Mouse (Mus musculus): ENCODE data around the gene Garnl3. TPM values are rescaled to one million over a fixed set of nuclear protein-coding genes. Genes with fewer than 3 reads are reported as not detected.

Garnl3 gene
- polyA plus RNA-seq, 1 experiment, result 42.1 TPM

GRCm38 (mm10) chr2:33084221-33084620 is 47.2 kb downstream of the Garnl3 start:
- no peak for DNase-seq (ENCODE audit: low read depth)
- TF ChIP-seq POLR2A (IDR thresholded peaks at IDR 0.05; ENCODE audit: borderline replicate concordance, extremely low read depth, insufficient read depth, insufficient read length, poor library complexity, severe bottlenecking) (no peak), CTCF (IDR thresholded peaks at IDR 0.05; ENCODE audit: borderline replicate concordance, extremely low read depth, insufficient read depth, insufficient read length) (no peak)

- peak; percentile 44 for DNase-seq (ENCODE audit: low read depth)
- TF ChIP-seq POLR2A (IDR thresholded peaks at IDR 0.05; ENCODE audit: borderline replicate concordance, extremely low read depth, insufficient read depth, insufficient read length, poor library complexity, severe bottlenecking) (no peak), CTCF (IDR thresholded peaks at IDR 0.05; ENCODE audit: borderline replicate concordance, extremely low read depth, insufficient read depth, insufficient read length) (no peak)
These were observed 51.3 kb downstream of the Garnl3 start for GRCm38 (mm10) chr2:33080166-33080565.

GRCm38 (mm10) chr2:33077252-33077651 is 54.2 kb downstream of the Garnl3 start:
- TF ChIP-seq POLR2A (IDR thresholded peaks at IDR 0.05; ENCODE audit: borderline replicate concordance, extremely low read depth, insufficient read depth, insufficient read length, poor library complexity, severe bottlenecking), result no peak
- TF ChIP-seq CTCF (IDR thresholded peaks at IDR 0.05; ENCODE audit: borderline replicate concordance, extremely low read depth, insufficient read depth, insufficient read length), result 0 out of 2 replicates have a peak, but pooled peaks have one; percentile 38
- no peak for DNase-seq (ENCODE audit: low read depth)

DNA sequence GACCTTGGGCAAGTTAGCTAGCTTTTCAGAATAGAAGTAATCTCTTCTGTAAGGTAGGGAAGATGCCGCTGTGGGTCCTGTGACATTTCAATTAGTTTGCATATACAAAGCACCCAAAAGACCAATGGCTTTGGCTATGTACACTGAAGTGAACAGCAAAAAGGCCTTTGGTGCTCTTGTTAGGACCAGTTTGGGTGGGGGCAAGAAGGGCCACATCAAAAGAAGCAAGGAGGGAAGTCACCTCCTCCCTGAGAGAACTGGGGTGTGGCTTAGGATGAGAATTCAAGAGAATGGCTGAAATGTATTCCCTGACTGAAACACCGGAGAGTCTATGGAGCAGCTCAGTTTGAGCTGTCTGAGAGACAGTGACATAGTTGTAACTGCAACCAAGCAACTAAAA is 56.5 kb downstream of the Garnl3 start:
- DNase-seq (ENCODE audit: low read depth), result no peak
- TF ChIP-seq CTCF (IDR thresholded peaks at IDR 0.05; ENCODE audit: borderline replicate concordance, extremely low read depth, insufficient read depth, insufficient read length) (no peak), POLR2A (IDR thresholded peaks at IDR 0.05; ENCODE audit: borderline replicate concordance, extremely low read depth, insufficient read depth, insufficient read length, poor library complexity, severe bottlenecking) (no peak)

DNA sequence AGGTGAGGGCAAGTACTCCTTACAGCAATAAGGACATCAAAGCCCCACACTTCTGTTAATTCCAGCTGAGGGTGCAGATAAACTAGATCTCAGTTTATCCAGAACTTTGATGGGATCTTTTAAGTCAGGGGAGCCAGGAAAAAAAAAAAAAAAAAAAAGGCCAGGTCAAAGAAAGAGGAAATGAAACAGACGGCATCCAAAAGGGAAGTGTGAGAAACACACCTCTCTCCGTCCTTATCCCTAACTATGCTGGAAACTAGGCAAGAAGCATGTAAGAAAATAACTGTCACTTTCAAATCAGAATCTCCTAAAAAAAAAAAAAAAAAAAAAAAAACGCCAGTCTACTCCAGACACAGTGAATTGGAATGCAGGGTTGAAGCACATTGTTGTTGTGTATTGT is 57.3 kb downstream of the Garnl3 start:
- TF ChIP-seq CTCF (IDR thresholded peaks at IDR 0.05; ENCODE audit: borderline replicate concordance, extremely low read depth, insufficient read depth, insufficient read length) (no peak), POLR2A (IDR thresholded peaks at IDR 0.05; ENCODE audit: borderline replicate concordance, extremely low read depth, insufficient read depth, insufficient read length, poor library complexity, severe bottlenecking) (no peak)
- no peak for DNase-seq (ENCODE audit: low read depth)

DNA sequence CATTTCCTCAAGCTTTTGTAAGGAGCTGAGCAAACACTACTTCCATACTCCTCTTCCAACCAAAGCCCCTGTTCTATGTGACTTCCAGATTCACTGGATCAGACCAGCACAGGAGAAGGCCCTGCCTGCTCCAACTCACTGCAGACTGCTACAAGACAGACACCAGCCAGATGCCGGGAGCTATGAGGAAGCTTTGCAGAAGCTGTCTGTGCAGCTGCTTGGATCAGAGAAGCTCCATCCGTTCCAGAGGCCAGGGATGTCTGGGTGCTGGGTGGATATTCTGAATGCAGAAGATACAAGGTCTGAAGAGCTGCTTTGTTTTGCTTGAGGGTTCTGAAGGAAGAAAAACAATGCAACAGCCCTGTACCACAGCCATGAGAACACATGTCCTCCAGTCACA is 59.1 kb downstream of the Garnl3 start:
- no peak for TF ChIP-seq POLR2A (IDR thresholded peaks at IDR 0.05; ENCODE audit: borderline replicate concordance, extremely low read depth, insufficient read depth, insufficient read length, poor library complexity, severe bottlenecking)
- TF ChIP-seq CTCF (IDR thresholded peaks at IDR 0.05; ENCODE audit: borderline replicate concordance, extremely low read depth, insufficient read depth, insufficient read length), result no peak

DNA sequence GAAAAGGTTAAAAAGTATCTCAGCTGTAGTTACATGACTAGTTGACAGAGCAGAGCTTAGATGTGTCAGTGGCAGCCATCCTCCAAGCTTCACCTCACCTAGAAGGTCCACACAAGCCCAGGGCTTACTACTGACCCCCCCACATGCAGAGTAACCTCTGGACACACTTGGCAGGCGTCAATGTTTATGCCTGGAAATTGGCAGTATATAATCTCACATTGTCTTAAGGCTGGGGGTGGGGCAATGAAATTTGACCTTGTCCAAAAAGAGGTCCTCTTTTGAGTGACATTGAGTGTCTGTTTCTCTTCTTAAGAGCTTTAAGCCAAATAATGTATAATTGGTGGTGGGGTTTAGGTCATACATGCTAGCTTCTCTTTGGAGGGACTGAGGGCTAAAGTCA is 65.8 kb downstream of the Garnl3 start:
- DNase-seq (ENCODE audit: low read depth), result no peak
- TF ChIP-seq POLR2A (IDR thresholded peaks at IDR 0.05; ENCODE audit: borderline replicate concordance, extremely low read depth, insufficient read depth, insufficient read length, poor library complexity, severe bottlenecking) (no peak), CTCF (IDR thresholded peaks at IDR 0.05; ENCODE audit: borderline replicate concordance, extremely low read depth, insufficient read depth, insufficient read length) (no peak)

More for the DNA sequence above, 59.1 kb downstream of the Garnl3 start:
- DNase-seq (ENCODE audit: low read depth), result no peak

DNA sequence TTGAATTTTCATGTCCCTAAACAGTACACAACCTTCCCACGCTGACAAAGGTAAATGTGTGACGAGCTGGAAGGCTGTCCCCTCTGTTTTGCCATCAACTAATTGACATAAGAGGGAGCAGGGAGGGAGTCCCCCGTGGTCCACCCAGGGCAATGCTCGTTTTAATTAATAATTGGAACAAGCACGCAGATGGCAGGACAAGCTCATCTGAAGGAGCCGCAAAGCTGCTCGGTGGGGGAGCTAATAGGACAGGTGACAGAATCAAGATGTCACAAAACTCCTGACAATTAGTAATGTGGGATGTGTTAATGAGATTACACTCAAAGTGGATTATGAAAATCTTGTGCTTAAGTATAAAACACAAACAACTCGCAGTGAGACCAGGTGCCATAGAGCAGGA is 68.7 kb downstream of the Garnl3 start:
- peak; percentile 68 for DNase-seq (ENCODE audit: low read depth)
- TF ChIP-seq CTCF (IDR thresholded peaks at IDR 0.05; ENCODE audit: borderline replicate concordance, extremely low read depth, insufficient read depth, insufficient read length) (no peak), POLR2A (IDR thresholded peaks at IDR 0.05; ENCODE audit: borderline replicate concordance, extremely low read depth, insufficient read depth, insufficient read length, poor library complexity, severe bottlenecking) (no peak)

GRCm38 (mm10) chr2:33058926-33059325 is 72.5 kb downstream of the Garnl3 start:
- DNase-seq (ENCODE audit: low read depth), result no peak
- TF ChIP-seq CTCF (IDR thresholded peaks at IDR 0.05; ENCODE audit: borderline replicate concordance, extremely low read depth, insufficient read depth, insufficient read length) (no peak), POLR2A (IDR thresholded peaks at IDR 0.05; ENCODE audit: borderline replicate concordance, extremely low read depth, insufficient read depth, insufficient read length, poor library complexity, severe bottlenecking) (no peak)

GRCm38 (mm10) chr2:33057514-33057913 is 73.9 kb downstream of the Garnl3 start:
- no peak for DNase-seq (ENCODE audit: low read depth)
- no peak for TF ChIP-seq POLR2A (IDR thresholded peaks at IDR 0.05; ENCODE audit: borderline replicate concordance, extremely low read depth, insufficient read depth, insufficient read length, poor library complexity, severe bottlenecking)
- no peak for TF ChIP-seq CTCF (IDR thresholded peaks at IDR 0.05; ENCODE audit: borderline replicate concordance, extremely low read depth, insufficient read depth, insufficient read length)

DNA sequence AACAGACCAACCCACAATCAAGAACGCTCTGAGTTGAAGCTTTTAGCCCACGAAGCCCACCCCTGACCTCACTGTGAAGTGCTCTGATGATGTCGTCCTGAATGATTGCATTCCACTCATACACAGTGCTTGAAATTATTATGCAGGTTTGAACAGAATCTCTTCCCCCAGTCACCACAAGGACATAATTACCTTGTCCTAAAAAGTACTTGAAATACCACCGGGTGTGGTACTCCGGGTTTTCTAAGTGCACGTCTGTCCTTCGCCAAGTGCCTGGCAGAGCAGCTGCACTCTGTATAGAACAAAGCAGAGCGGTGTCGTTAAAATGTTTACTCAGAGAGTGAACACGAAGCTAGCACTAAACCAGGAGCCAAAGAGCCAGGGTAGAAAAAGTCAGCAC is 77.5 kb downstream of the Garnl3 start:
- TF ChIP-seq CTCF (IDR thresholded peaks at IDR 0.05; ENCODE audit: borderline replicate concordance, extremely low read depth, insufficient read depth, insufficient read length), result no peak
- no peak for TF ChIP-seq POLR2A (IDR thresholded peaks at IDR 0.05; ENCODE audit: borderline replicate concordance, extremely low read depth, insufficient read depth, insufficient read length, poor library complexity, severe bottlenecking)
- peak; percentile 61 for DNase-seq (ENCODE audit: low read depth)

DNA sequence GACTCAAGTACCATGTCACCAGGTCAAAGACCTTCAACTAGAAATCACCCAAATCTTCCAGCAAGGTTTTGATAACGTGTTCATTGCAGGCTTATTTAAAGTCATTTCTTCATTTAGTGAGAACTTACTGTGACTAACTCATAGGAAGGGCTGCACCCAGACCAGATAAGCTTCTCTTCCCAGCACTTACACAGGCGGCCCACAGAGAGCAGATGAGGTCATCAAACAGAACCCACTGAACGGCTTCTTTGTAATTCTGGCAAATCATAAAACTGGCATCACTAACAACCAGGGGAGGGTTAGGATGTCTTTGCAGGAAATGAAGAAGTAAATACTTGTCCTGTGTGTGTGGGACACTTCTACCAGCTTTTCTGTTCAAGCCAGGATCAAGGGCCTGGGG is 84.1 kb downstream of the Garnl3 start:
- TF ChIP-seq CTCF (IDR thresholded peaks at IDR 0.05; ENCODE audit: borderline replicate concordance, extremely low read depth, insufficient read depth, insufficient read length) (no peak), POLR2A (IDR thresholded peaks at IDR 0.05; ENCODE audit: borderline replicate concordance, extremely low read depth, insufficient read depth, insufficient read length, poor library complexity, severe bottlenecking) (no peak)
- DNase-seq (ENCODE audit: low read depth), result no peak
